Mouse (Mus musculus) lung, postnatal 0 days (tissue): ENCODE results near the gene E130114P18Rik. TPM values are rescaled to one million over a fixed set of nuclear protein-coding genes. Genes with fewer than 3 reads are reported as not detected.

Experiments used
- ATAC-seq: fragments of 200-750 bp; cut with Nextera tagmentation; 2 replicates; pipeline ENCODE4 v1.8.0; 2017; ENCODE audit warnings: moderate library complexity
- DNase-seq: peaks from one replicate; pipeline ENCODE4 v3.0.0-alpha.2; 2016; ENCODE audit warnings: low spot score
- H3K27ac ChIP-seq: fragments of 300-500 bp; sonication (generic); 2 replicates; pipeline ENCODE4 v1.5.1; 2014; ENCODE audit warnings: antibody characterized with exemption, mild to moderate bottlenecking, low read length, mixed read lengths
- H3K27me3 ChIP-seq: fragments of 300-500 bp; sonication (generic); replicated peaks from 2 replicates; pipeline ENCODE4 v1.6.1; 2014; ENCODE audit warnings: low read length, mixed read lengths; ENCODE audit not compliant: insufficient read depth
- H3K36me3 ChIP-seq: fragments of 300-500 bp; sonication (generic); 2 replicates; pipeline ENCODE4 v1.6.1; 2014; ENCODE audit warnings: low read length, mixed read lengths; ENCODE audit not compliant: insufficient read depth
- H3K4me1 ChIP-seq: fragments of 300-500 bp; sonication (generic); 2 replicates; pipeline ENCODE4 v1.6.1; 2014; ENCODE audit warnings: antibody characterized with exemption, low read depth, low read length, mixed read lengths; ENCODE audit not compliant: insufficient read depth
- H3K4me2 ChIP-seq: fragments of 300-500 bp; sonication (generic); replicated peaks from 2 replicates; pipeline ENCODE4 v1.6.1; 2014; ENCODE audit warnings: low read depth, mild to moderate bottlenecking, low read length, moderate library complexity, mixed read lengths
- H3K4me3 ChIP-seq: fragments of 300-500 bp; sonication (generic); 2 replicates; pipeline ENCODE4 v1.5.1; 2014; ENCODE audit warnings: low read depth, low read length
- H3K9ac ChIP-seq: fragments of 300-500 bp; sonication (generic); replicated peaks from 2 replicates; pipeline ENCODE4 v1.6.1; 2014; ENCODE audit warnings: low read depth, mild to moderate bottlenecking
- H3K9me3 ChIP-seq: fragments of 300-500 bp; sonication (generic); 2 replicates; pipeline ENCODE4 v1.6.1; 2016; ENCODE audit warnings: low read length, mixed read lengths
- CTCF ChIP-seq: IDR thresholded peaks from 2 replicates; pipeline ENCODE4 v1.5.1; 2016; ENCODE audit warnings: antibody characterized with exemption, mild to moderate bottlenecking
- EP300 ChIP-seq: IDR thresholded peaks from 2 replicates; pipeline ENCODE4 v1.6.1; 2016; ENCODE audit warnings: antibody characterized with exemption, mild to moderate bottlenecking, control low read depth
- WGBS: fragments of 180-500 bp; shearing (Covaris S2); extraction: QIAGEN DNeasy Blood & Tissue Kit; methylation state at CpG from one replicate; pipeline ENCODE4 v1.1.7; 2014; 5-methylcytosine and 5-hydroxymethylcytosine counted together
- polyA plus RNA-seq: library from polyadenylated mRNA; unstranded; fragments of >200 nt; fragmentation: Nextera tagmentation; extraction: Ambion mirVana; gene quantifications from 2 replicates; pipeline ENCODE4 v1.2.1, GENCODE M21; 2015

Gene E130114P18Rik
- polyA plus RNA-seq, 1 experiment from 2014 or later = 0.76 TPM

DNA sequence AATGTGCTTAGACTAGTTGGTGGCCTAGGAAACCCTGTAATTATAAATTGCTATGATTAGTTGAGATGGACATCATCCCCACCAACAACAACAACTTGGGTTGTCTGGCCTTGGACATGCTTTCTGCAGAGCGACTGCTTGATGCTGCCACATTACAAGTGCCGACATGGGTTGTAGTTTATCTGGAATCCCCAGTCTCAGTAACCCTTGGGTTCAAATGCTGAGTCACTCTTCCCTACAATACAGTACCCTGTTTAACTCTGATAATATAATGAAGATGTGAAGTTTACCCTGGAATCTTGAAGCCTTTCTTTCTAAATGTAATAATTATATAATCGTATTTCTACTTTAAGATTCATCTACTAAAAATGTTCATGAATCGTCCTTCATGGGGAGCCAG lies 49.4 kb downstream of the E130114P18Rik start:
- H3K9ac ChIP-seq = no peak overlapping the region
- ATAC-seq (no peak), DNase-seq (no peak)
- no peaks in the 10 kb centered on the region for H3K9me3 ChIP-seq
- WGBS = 94% methylated on average over 4 of the region's 4 CpGs
- H3K27me3 ChIP-seq = no peaks in the 10 kb centered on the region
- no peaks in the 10 kb centered on the region for H3K4me1 ChIP-seq
- no peak for TF ChIP-seq EP300
- TF ChIP-seq CTCF = no peak
- no peak overlapping the region for H3K4me3 ChIP-seq
- no peak overlapping the region for H3K27ac ChIP-seq
- no peak overlapping the region for H3K4me2 ChIP-seq
- H3K36me3 ChIP-seq = no peaks in the 10 kb centered on the region

DNA sequence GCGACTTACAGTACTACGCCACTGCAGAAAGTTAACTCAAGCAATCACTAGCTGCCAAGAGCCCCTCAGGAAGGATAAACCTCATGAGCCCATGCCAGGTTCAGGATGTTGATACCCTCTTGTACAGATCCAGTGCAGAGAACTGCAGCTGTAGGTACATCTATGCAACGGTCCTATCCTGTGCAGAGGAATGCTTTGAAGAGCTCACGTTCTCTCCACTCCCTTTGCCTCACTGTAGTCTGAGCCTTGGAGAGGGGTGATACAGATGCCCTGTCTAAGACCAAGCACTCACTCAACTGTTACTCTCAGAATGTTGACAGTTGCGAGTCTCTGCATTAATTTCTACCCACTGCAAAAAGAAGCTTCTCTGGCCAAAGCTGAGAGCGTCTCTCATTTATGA lies 54.5 kb downstream of the E130114P18Rik start:
- no peaks in the 10 kb centered on the region for H3K4me1 ChIP-seq
- H3K4me2 ChIP-seq = no peak overlapping the region
- H3K27me3 ChIP-seq = no peaks in the 10 kb centered on the region
- WGBS = 71% methylated on average over 6 of the region's 6 CpGs
- no peak overlapping the region for H3K9ac ChIP-seq
- no peaks in the 10 kb centered on the region for H3K36me3 ChIP-seq
- ATAC-seq (no peak), DNase-seq (no peak)
- no peaks in the 10 kb centered on the region for H3K9me3 ChIP-seq
- no peak for TF ChIP-seq CTCF
- no peak for TF ChIP-seq EP300
- no peak overlapping the region for H3K4me3 ChIP-seq
- H3K27ac ChIP-seq = no peak overlapping the region

DNA sequence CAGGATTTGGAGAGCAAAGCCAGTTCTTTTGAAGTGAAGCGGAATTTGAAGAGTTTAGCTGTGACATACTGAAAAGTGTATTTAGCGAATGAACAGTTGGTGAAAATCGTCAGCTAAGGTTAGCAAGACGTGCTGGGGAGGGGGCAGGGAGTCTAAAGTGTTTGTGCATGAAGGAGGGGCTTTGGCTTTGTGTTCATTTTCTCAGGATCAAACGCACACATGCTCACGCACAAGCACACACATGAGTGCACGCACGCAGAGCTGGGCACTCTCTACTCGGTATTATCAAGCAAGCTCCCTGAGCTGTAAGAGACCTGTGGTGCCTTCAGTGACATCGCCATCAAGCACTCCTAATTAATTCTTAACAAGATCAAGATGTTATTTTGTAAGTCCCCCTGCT lies 55.2 kb downstream of the E130114P18Rik start:
- 42% methylated on average over 10 of the region's 10 CpGs for WGBS
- Histone ChIP-seq H3K4me1 (no peaks in the 10 kb centered on the region), H3K9ac (no peak overlapping the region), H3K27ac (no peak overlapping the region), H3K9me3 (no peaks in the 10 kb centered on the region), H3K4me3 (no peak overlapping the region), H3K36me3 (no peaks in the 10 kb centered on the region), H3K4me2 (no peak overlapping the region), H3K27me3 (no peaks in the 10 kb centered on the region)
- ATAC-seq (no peak), DNase-seq (no peak)
- TF ChIP-seq CTCF = no peak
- no peak for TF ChIP-seq EP300

DNA sequence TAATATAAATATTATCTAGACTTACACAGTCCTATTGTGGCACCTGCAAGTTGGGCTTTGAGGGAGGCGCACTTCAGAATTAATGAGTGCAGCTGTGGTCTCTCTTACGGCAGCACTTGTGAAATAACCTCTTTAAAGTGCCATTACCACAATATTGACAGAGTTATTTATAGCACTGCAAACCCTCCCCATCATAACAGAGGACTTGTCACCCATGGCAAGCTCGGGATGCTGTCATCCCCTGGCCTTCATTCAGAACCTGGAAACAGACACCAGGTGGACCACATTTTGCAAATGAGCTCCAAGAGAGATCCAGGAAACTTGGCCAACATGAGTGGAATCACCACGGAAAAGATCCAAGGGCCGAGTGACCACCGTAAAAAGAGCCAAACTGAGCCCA lies 63.3 kb downstream of the E130114P18Rik start:
- peak; percentile 86 for ATAC-seq
- no peak overlapping the region for H3K27ac ChIP-seq
- H3K36me3 ChIP-seq = no peaks in the 10 kb centered on the region
- H3K4me1 ChIP-seq = no peaks in the 10 kb centered on the region
- no peak overlapping the region for H3K4me2 ChIP-seq
- no peak overlapping the region for H3K4me3 ChIP-seq
- H3K9ac ChIP-seq = no peak overlapping the region
- no peaks in the 10 kb centered on the region for H3K27me3 ChIP-seq
- WGBS = 38% methylated on average over 6 of the region's 6 CpGs
- peak; percentile 83 for DNase-seq
- H3K9me3 ChIP-seq = no peaks in the 10 kb centered on the region
- TF ChIP-seq CTCF (no peak), EP300 (peak; percentile 76)

DNA sequence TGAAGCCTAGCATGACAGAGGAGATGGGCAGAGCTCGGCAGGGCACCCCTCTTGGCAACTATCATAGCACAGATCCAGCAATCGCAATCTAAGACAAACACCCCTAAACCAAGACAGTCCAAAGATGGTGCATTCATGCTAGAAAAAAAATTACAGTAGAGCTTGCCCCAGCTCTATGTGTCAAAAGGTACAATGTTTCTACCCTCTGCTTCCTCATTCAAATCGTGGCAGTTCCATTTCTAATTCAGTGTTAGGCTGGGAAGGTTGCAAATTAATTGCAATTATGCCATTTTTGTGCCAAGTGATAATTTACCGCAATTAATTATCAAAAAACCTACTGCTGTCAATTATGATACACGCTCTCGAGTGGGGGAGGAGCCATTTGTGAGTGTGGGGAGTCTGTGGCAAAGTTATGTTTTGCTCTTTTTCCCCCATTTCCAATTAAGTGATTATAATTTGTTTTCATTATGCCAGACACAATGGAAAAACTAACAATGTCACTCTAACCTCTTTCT lies 63.7 kb downstream of the E130114P18Rik start:
- no peak for ATAC-seq
- 81% methylated on average over 6 of the region's 6 CpGs for WGBS
- H3K4me3 ChIP-seq = no peak overlapping the region

DNA sequence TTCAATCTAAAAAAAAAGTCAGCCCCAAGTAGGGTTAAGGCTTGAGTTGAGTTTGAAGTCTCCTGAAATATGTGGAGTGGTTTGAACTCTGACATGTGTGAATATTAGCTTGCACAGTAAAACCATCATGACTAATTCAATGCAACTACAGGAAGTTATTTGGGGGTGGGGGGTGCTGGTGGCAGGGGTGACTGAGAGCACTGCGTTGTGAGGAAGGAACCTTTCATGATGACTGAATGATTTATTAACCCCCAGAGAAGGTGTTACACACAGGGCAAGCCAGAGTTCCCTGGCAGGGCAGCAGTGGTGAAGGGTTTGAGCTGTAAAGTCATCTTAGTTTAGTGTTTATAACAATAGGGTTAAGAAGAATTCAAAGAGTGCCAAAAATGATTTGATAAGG lies 65.3 kb downstream of the E130114P18Rik start:
- Histone ChIP-seq H3K9ac (no peak overlapping the region), H3K4me1 (no peaks in the 10 kb centered on the region), H3K27me3 (no peaks in the 10 kb centered on the region), H3K27ac (no peak overlapping the region), H3K36me3 (no peaks in the 10 kb centered on the region), H3K4me3 (no peak overlapping the region), H3K9me3 (no peaks in the 10 kb centered on the region), H3K4me2 (no peak overlapping the region)
- DNase-seq (no peak), ATAC-seq (no peak)
- TF ChIP-seq CTCF (no peak), EP300 (no peak)
- WGBS = 11% methylated on average over 1 of the region's 1 CpGs

More for the DNA sequence above, 63.7 kb downstream of the E130114P18Rik start:
- Histone ChIP-seq H3K9me3 (no peaks in the 10 kb centered on the region), H3K4me2 (no peak overlapping the region), H3K4me1 (no peaks in the 10 kb centered on the region), H3K9ac (no peak overlapping the region), H3K36me3 (no peaks in the 10 kb centered on the region), H3K27me3 (no peaks in the 10 kb centered on the region), H3K27ac (no peak overlapping the region)
- no peak for TF ChIP-seq EP300
- TF ChIP-seq CTCF = no peak
- DNase-seq = no peak
